Mouse (Mus musculus) heart, postnatal 10 days (tissue): Measurements from ENCODE around the gene Zfp65. TPM values are rescaled to one million over a fixed set of nuclear protein-coding genes. Genes with fewer than 3 reads are reported as not detected.
A peak's percentile ranks its signal among the peaks of the same experiment; 100 is the strongest.
"Not testable (repeated sequence)": the region's sequence is repeated elsewhere in the genome, so short reads cannot be mapped to it uniquely, and the experiment has no call there.

Source experiments
- DNase-seq, 2 experiments: peaks; one replicate each; pipeline ENCODE4 v3.0.0; 2021
- intact Hi-C: fragments of 180-260 bp; cut with DNase I; formaldehyde crosslinking; loops from one replicate; pipeline ENCODE4 v1.15.1; 2025
- total RNA-seq, 2 experiments: library from RNA; stranded (reverse); gene quantifications; 2 replicates each; pipeline ENCODE4 v1.2.3; 2021

Gene Zfp65
- 1 to 10 TPM; 5.8 to 7.4 TPM for total RNA-seq

- peak; percentile 58 to 68 for DNase-seq
- intact Hi-C loops: loop anchor here (5.0 to 10.0 kb wide), 3 partner anchors 104 to 204 kb away; partner anchors contain the start of genes Gm10037, Gm26965 and Zfp87
Observed at GRCm38 (mm10) chr13:67728641-67729318, at the start of gene Zfp65. TSS of gene Zfp65 (minus strand) at chr13:67729173.

- DNase-seq: no peak
- intact Hi-C loops: no loop called here
Observed at GRCm38 (mm10) chr13:67763031-67763768, 34.2 kb upstream of the Zfp65 start.

GRCm38 (mm10) chr13:67759966-67760365, 31.0 kb upstream of the Zfp65 start:
- intact Hi-C loops: no loop called here
- DNase-seq: no peak

- intact Hi-C loops: loop anchor here (2.0 kb wide), 2 partner anchors 23 to 57 kb away; partner anchors contain the start of genes Zfp273 and Zfp493
Observed at GRCm38 (mm10) chr13:67755761-67756160, 26.8 kb upstream of the Zfp65 start.

GRCm38 (mm10) chr13:67754333-67755306, 25.6 kb upstream of the Zfp65 start, which contains the start of gene Zfp85:
TSS of gene Zfp85 (minus strand) at chr13:67755228.
- peak; percentile 71 to 74 for DNase-seq
- intact Hi-C loops: loop anchor here (2.0 kb wide), 1 partner anchor 24 kb away; the partner anchor contains the start of gene Zfp493

More at GRCm38 (mm10) chr13:67755761-67756160, 26.8 kb upstream of the Zfp65 start:
- DNase-seq: no peak

GRCm38 (mm10) chr13:67743896-67744295, 14.9 kb upstream of the Zfp65 start:
- no peak for DNase-seq
- intact Hi-C loops: no loop called here

GRCm38 (mm10) chr13:67742941-67743340, 14.0 kb upstream of the Zfp65 start:
- DNase-seq: no peak
- intact Hi-C loops: no loop called here

GRCm38 (mm10) chr13:67734391-67734790, 5.4 kb upstream of the Zfp65 start:
- DNase-seq, intact Hi-C loops: not testable (repeated sequence)

- intact Hi-C loops: loop anchor here (5.0 to 10.0 kb wide), 3 partner anchors 103 to 205 kb away; partner anchors contain the start of genes Gm10037, Gm26965 and Zfp87
- DNase-seq: peak; percentile 22 to 29
Observed at GRCm38 (mm10) chr13:67729441-67729840, 468 bp upstream of the Zfp65 start.

GRCm38 (mm10) chr13:67728106-67728505, 867 bp downstream of the Zfp65 start:
- intact Hi-C loops: loop anchor here (5.0 to 10.0 kb wide), 3 partner anchors 104 to 203 kb away; partner anchors contain the start of genes Gm10037, Gm26965 and Zfp87
- DNase-seq: no peak

GRCm38 (mm10) chr13:67725331-67725730, 3.6 kb downstream of the Zfp65 start:
- not testable (repeated sequence) for DNase-seq
- intact Hi-C loops: loop anchor here (5.0 to 10.0 kb wide), 3 partner anchors 107 to 201 kb away; partner anchors contain the start of genes Gm10037, Gm26965 and Zfp87

GRCm38 (mm10) chr13:67723848-67724479, 5.0 kb downstream of the Zfp65 start:
- intact Hi-C loops: loop anchor here (1.0 to 10.0 kb wide), 3 partner anchors 41 to 199 kb away; partner anchors contain the start of genes Gm26965, Gm49345, Zfp729a and Zfp87
- peak; percentile 91 to 93 for DNase-seq

GRCm38 (mm10) chr13:67686971-67687370, 42.0 kb downstream of the Zfp65 start, which contains the start of gene Zfp738:
TSS of gene Zfp738 (minus strand) at chr13:67687071.
- DNase-seq: no peak
- intact Hi-C loops: loop anchor here (10.0 kb wide), 1 partner anchor 582 kb away; the partner anchor contains the start of gene Gm28557

GRCm38 (mm10) chr13:67683841-67684240, 45.1 kb downstream of the Zfp65 start:
- peak in 1 of 2 experiments; percentile 1 for DNase-seq
- intact Hi-C loops: loop anchor here (1.0 to 10.0 kb wide), 4 partner anchors 39 to 579 kb away; partner anchors contain the start of genes Gm10037, Gm28557, Gm49345 and Zfp729a

GRCm38 (mm10) chr13:67682959-67683735, 45.8 kb downstream of the Zfp65 start:
- intact Hi-C loops: loop anchor here (1.0 to 10.0 kb wide), 4 partner anchors 40 to 578 kb away; partner anchors contain the start of genes Gm10037, Gm28557, Gm49345 and Zfp729a
- peak; percentile 92 for DNase-seq

- no peak for DNase-seq
- intact Hi-C loops: no loop called here
Observed at GRCm38 (mm10) chr13:67674902-67675301, 54.1 kb downstream of the Zfp65 start.
